Mouse (Mus musculus): ENCODE data around the gene Apoc2.
"Not testable (repeated sequence)": the region's sequence is repeated elsewhere in the genome, so short reads cannot be mapped to it uniquely, and the experiment has no call there.

Apoc2 gene

GRCm38 (mm10) chr7:19698907-19699826 lies 21.4 kb upstream of the Apoc2 start, which contains the start of gene Apoe:
Apoe (minus strand) TSS chr7:19699188.
- DNase-seq (ENCODE audit: low read depth, low spot score) = no peak

GRCm38 (mm10) chr7:19697949-19698906 lies 20.5 kb upstream of the Apoc2 start:
- DNase-seq (ENCODE audit: low read depth, low spot score) = no peak

- DNase-seq (ENCODE audit: low read depth, low spot score) = no peak
Measured at GRCm38 (mm10) chr7:19696336-19696873, 18.7 kb upstream of the Apoc2 start.

GRCm38 (mm10) chr7:19695881-19696280 lies 18.1 kb upstream of the Apoc2 start:
- no peak for DNase-seq (ENCODE audit: low read depth, low spot score)

GRCm38 (mm10) chr7:19695213-19695594 lies 17.5 kb upstream of the Apoc2 start:
- no peak for DNase-seq (ENCODE audit: low read depth, low spot score)

- no peak for DNase-seq (ENCODE audit: low read depth, low spot score)
Measured at GRCm38 (mm10) chr7:19694336-19695212, 16.8 kb upstream of the Apoc2 start.

- no peak for DNase-seq (ENCODE audit: low read depth, low spot score)
Measured at GRCm38 (mm10) chr7:19693421-19693820, 15.7 kb upstream of the Apoc2 start.

- no peak for DNase-seq (ENCODE audit: low read depth, low spot score)
Measured at GRCm38 (mm10) chr7:19691873-19692865, 14.4 kb upstream of the Apoc2 start, which contains the start of gene Apoc1. Apoc1 (minus strand) TSS chr7:19692660.

GRCm38 (mm10) chr7:19691434-19691833 lies 13.7 kb upstream of the Apoc2 start:
- DNase-seq (ENCODE audit: low read depth, low spot score) = no peak

GRCm38 (mm10) chr7:19690845-19691244 lies 13.1 kb upstream of the Apoc2 start:
- DNase-seq (ENCODE audit: low read depth, low spot score) = no peak

- no peak for DNase-seq (ENCODE audit: low read depth, low spot score)
Measured at GRCm38 (mm10) chr7:19688611-19689010, 10.9 kb upstream of the Apoc2 start.

GRCm38 (mm10) chr7:19688101-19688500 lies 10.4 kb upstream of the Apoc2 start:
- no peak for DNase-seq (ENCODE audit: low read depth, low spot score)

- not testable (repeated sequence) for DNase-seq (ENCODE audit: low read depth, low spot score)
Measured at GRCm38 (mm10) chr7:19686927-19687583, 9.3 kb upstream of the Apoc2 start.

GRCm38 (mm10) chr7:19686521-19686920 lies 8.8 kb upstream of the Apoc2 start:
- DNase-seq (ENCODE audit: low read depth, low spot score) = no peak

GRCm38 (mm10) chr7:19685374-19685773 lies 7.6 kb upstream of the Apoc2 start:
- no peak for DNase-seq (ENCODE audit: low read depth, low spot score)

- no peak for DNase-seq (ENCODE audit: low read depth, low spot score)
Measured at GRCm38 (mm10) chr7:19683771-19684201, 6.0 kb upstream of the Apoc2 start.

GRCm38 (mm10) chr7:19682979-19683378 lies 5.2 kb upstream of the Apoc2 start:
- no peak for DNase-seq (ENCODE audit: low read depth, low spot score)

GRCm38 (mm10) chr7:19681202-19681694 lies 3.5 kb upstream of the Apoc2 start, which contains the start of the genes Gm44805 and Apoc4:
Gm44805 (minus strand) TSS chr7:19681423.
Apoc4 (minus strand) TSS chr7:19681479.
- no peak for DNase-seq (ENCODE audit: low read depth, low spot score)

- DNase-seq (ENCODE audit: low read depth, low spot score) = no peak
Measured at GRCm38 (mm10) chr7:19680702-19681101, 3.0 kb upstream of the Apoc2 start.
